Mouse (Mus musculus) MEL-GATA-1-ER (cell line): ENCODE measurements around the gene Tasp1.
"Not testable (repeated sequence)": the region's sequence is repeated elsewhere in the genome, so short reads cannot be mapped to it uniquely, and the experiment has no call there.

ENCODE experiments used
- DNase-seq: peaks from one replicate; pipeline ENCODE4 v3.0.0-alpha.2; 2012; ENCODE audit warnings: low read depth; ENCODE audit errors: extremely low read depth

Gene Tasp1

GRCm38 (mm10) chr2:139884264-139884637 lies 182.4 kb downstream of the Tasp1 start:
- DNase-seq, result no peak

- DNase-seq, result no peak
Measured at GRCm38 (mm10) chr2:139883581-139884263, 182.9 kb downstream of the Tasp1 start.

- DNase-seq, result no peak
Measured at GRCm38 (mm10) chr2:139878052-139878621, 188.5 kb downstream of the Tasp1 start.

- no peak for DNase-seq
Measured at GRCm38 (mm10) chr2:139875876-139876275, 190.7 kb downstream of the Tasp1 start.

GRCm38 (mm10) chr2:139874173-139874572 lies 192.4 kb downstream of the Tasp1 start:
- no peak for DNase-seq

- no peak for DNase-seq
Measured at GRCm38 (mm10) chr2:139873762-139874161, 192.8 kb downstream of the Tasp1 start.

GRCm38 (mm10) chr2:139869071-139869470 lies 197.5 kb downstream of the Tasp1 start:
- DNase-seq, result not testable (repeated sequence)

GRCm38 (mm10) chr2:139863396-139863795 lies 203.2 kb downstream of the Tasp1 start:
- not testable (repeated sequence) for DNase-seq

- no peak for DNase-seq
Measured at GRCm38 (mm10) chr2:139860133-139860494, 206.5 kb downstream of the Tasp1 start.

- DNase-seq, result no peak
Measured at GRCm38 (mm10) chr2:139859424-139860132, 207.0 kb downstream of the Tasp1 start.

- DNase-seq, result no peak
Measured at GRCm38 (mm10) chr2:139849621-139850020, 217.0 kb downstream of the Tasp1 start.

GRCm38 (mm10) chr2:139841359-139841758 lies 225.2 kb downstream of the Tasp1 start:
- DNase-seq, result peak; percentile 17

GRCm38 (mm10) chr2:139840941-139841340 lies 225.7 kb downstream of the Tasp1 start:
- DNase-seq, result no peak

- no peak for DNase-seq
Measured at GRCm38 (mm10) chr2:139821589-139822378, 244.8 kb downstream of the Tasp1 start.

- no peak for DNase-seq
Measured at GRCm38 (mm10) chr2:139817275-139817674, 249.3 kb downstream of the Tasp1 start.

- no peak for DNase-seq
Measured at GRCm38 (mm10) chr2:139807887-139808286, 258.7 kb downstream of the Tasp1 start.

- no peak for DNase-seq
Measured at GRCm38 (mm10) chr2:139804041-139804440, 262.6 kb downstream of the Tasp1 start.

- no peak for DNase-seq
Measured at GRCm38 (mm10) chr2:139792345-139793120, 274.1 kb downstream of the Tasp1 start.

- DNase-seq, result no peak
Measured at GRCm38 (mm10) chr2:139788658-139789057, 277.9 kb downstream of the Tasp1 start.

GRCm38 (mm10) chr2:139784946-139785345 lies 281.7 kb downstream of the Tasp1 start:
- no peak for DNase-seq

GRCm38 (mm10) chr2:139784465-139784864 lies 282.1 kb downstream of the Tasp1 start:
- DNase-seq, result no peak
